Mouse (Mus musculus): ENCODE measurements around the gene Cir1.

- TF ChIP-seq POLR2A (IDR thresholded peaks at IDR 0.05; ENCODE audit: low read depth, low read length) (no peak), CTCF (conservative IDR thresholded peaks at IDR 0.05; ENCODE audit: insufficient read depth, insufficient read length, low read depth, low read length) (no peak)
Measured at GRCm38 (mm10) chr2:73343701-73344100, 31.2 kb upstream of the Cir1 start.

All from kidney, adult 2 months (tissue).